25 mouse cellular contexts compared by ENCODE assay signal in the genomic region with DNA sequence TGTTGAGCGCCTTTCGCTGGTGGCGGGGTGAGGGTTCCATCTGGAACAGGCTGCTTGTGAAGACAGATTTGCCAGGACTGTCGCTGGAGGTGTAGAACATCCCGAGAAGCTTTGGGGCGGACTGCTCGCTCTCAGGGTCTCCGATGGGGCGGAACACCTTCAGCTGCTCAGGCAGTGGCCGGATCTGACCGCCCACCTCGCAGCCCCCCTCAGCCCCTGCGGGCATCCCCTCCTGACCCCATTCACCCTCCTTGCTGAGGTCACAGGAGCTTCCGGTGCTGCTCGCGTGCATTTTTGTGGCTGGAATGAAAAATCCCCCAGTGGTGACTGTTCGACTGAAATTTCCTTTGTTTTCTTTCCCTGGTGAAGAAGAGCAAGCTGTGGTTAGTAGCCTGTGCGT. TPM values are rescaled to one million over a fixed set of nuclear protein-coding genes. Genes with fewer than 3 reads are reported as not detected.
DNase-seq lines count a peak whose midpoint lies in the region; ATAC-seq and TF ChIP-seq lines count a peak whose summit lies in the region.
"Had no signal": no experiment of that assay in that cellular context is flagged by ENCODE, and none has a peak within 500 bp of the region (broad histone marks: within the 10 kb centered on the region; RNA-seq: fewer than 3 reads in every experiment).

No protein-coding gene starts in this region.

- DNase-seq in kidney, adult 2 months, result no peak
- peak; percentile 52 for DNase-seq in embryonic facial prominence, embryonic 10.5 days (ENCODE audit: low spot score)
- DNase-seq in lung, postnatal 14 days, result no peak
- DNase-seq in frontal cortex, adult 2 months (ENCODE audit: extremely low spot score in 1 of 2, low spot score in 1 of 2), result no peak
- no peak for DNase-seq in frontal cortex, postnatal 25 days (ENCODE audit: low spot score in 2 of 2)
- DNase-seq: adrenal gland, postnatal 25 days; B cell, adult 2 months; cerebellum, adult 11-12 months; cerebellum, adult 9-11 months; gastrocnemius, postnatal 25 days; heart, adult 2 months; heart, postnatal 4 days; kidney, adult 8-10 months; liver; lung, embryonic 14.5 days; midbrain, embryonic 14.5 days; thymus, postnatal 14 days had no signal

- H3K4me3 ChIP-seq in kidney, embryonic 16.5 days (ENCODE audit: low read length), result no peak overlapping the region
- no peak overlapping the region for H3K4me3 ChIP-seq in kidney, adult 2 months (ENCODE audit: insufficient read depth, low read depth, low read length)
- H3K4me3 ChIP-seq in E14TG2a.4 (replicated peaks; ENCODE audit: low read length), result peak overlapping the region; percentile 69
- H3K4me3 ChIP-seq in ES-Bruce4 (ENCODE audit: low read depth, low read length), result peak overlapping the region; percentile 22
- H3K4me3 ChIP-seq in embryonic facial prominence, embryonic 10.5 days, result no peak overlapping the region
- H3K4me3 ChIP-seq: forebrain, embryonic 10.5 days; heart, adult 2 months; heart, embryonic 12.5 days; liver, embryonic 15.5 days had no signal

- TF ChIP-seq EP300 in ES-Bruce4 (IDR thresholded peaks at IDR 0.05; ENCODE audit: insufficient read depth, low read depth, low read length), result no peak

- no peak overlapping the region for H3K9ac ChIP-seq in kidney, embryonic 16.5 days (replicated peaks; ENCODE audit: low read length)
- no peak overlapping the region for H3K9ac ChIP-seq in ES-Bruce4 (ENCODE audit: low read depth, poor library complexity, severe bottlenecking)
- H3K9ac ChIP-seq: heart, embryonic 12.5 days; hindbrain, embryonic 14.5 days; liver, embryonic 15.5 days; lung, embryonic 14.5 days had no signal

- ATAC-seq in kidney, embryonic 16.5 days (ENCODE audit: low FRiP score, low TSS enrichment), result no peak
- ATAC-seq: forebrain, embryonic 16.5 days had no signal

- peak overlapping the region; percentile 40 for H3K4me2 ChIP-seq in kidney, embryonic 16.5 days (replicated peaks; ENCODE audit: low read depth, low read length)
- H3K4me2 ChIP-seq: heart, embryonic 12.5 days; hindbrain, embryonic 14.5 days; liver, embryonic 15.5 days; lung, embryonic 14.5 days had no signal

- TF ChIP-seq CTCF in kidney, adult 2 months (conservative IDR thresholded peaks at IDR 0.05; ENCODE audit: insufficient read depth, insufficient read length, low read depth, low read length), result no peak
- TF ChIP-seq CTCF in E14TG2a.4 (conservative IDR thresholded peaks at IDR 0.05; ENCODE audit: low read length) (no peak), ES-Bruce4 (IDR thresholded peaks at IDR 0.05; ENCODE audit: low read depth, low read length) (no peak)

- H3K27me3 ChIP-seq in kidney, embryonic 16.5 days (ENCODE audit: insufficient read depth, low read length), result no peaks in the 10 kb centered on the region
- no peaks in the 10 kb centered on the region for H3K27me3 ChIP-seq in kidney, adult 2 months (replicated peaks; ENCODE audit: control insufficient read depth, insufficient read depth, low read length)
- peaks cover 26% of the 10 kb centered on the region for H3K27me3 ChIP-seq in E14TG2a.4 (ENCODE audit: insufficient read depth, low read length)
- H3K27me3 ChIP-seq in ES-Bruce4 (ENCODE audit: control insufficient read depth, insufficient read depth, low read length, poor library complexity, severe bottlenecking), result no peaks in the 10 kb centered on the region
- no peaks in the 10 kb centered on the region for H3K27me3 ChIP-seq in embryonic facial prominence, embryonic 10.5 days (replicated peaks; ENCODE audit: low read depth, poor library complexity, severe bottlenecking)
- H3K27me3 ChIP-seq: heart, embryonic 12.5 days; liver, embryonic 15.5 days had no signal

- 47% methylated on average over 18 of the region's 18 CpGs for WGBS in kidney, embryonic 16.5 days
- 57% methylated on average over 18 of the region's 18 CpGs for WGBS in kidney, adult 2 months
- 62% methylated on average over 18 of the region's 18 CpGs for WGBS in embryonic facial prominence, embryonic 10.5 days

- peaks cover 8% of the 10 kb centered on the region for H3K9me3 ChIP-seq in kidney, embryonic 16.5 days (ENCODE audit: low read length)
- peaks cover 17% of the 10 kb centered on the region for H3K9me3 ChIP-seq in E14TG2a.4 (ENCODE audit: low read length)
- peaks cover 5% of the 10 kb centered on the region; the same call in 1 of the 2 replicates for H3K9me3 ChIP-seq in ES-Bruce4 (replicated peaks; ENCODE audit: control insufficient read depth, insufficient read depth, low read length, poor library complexity, severe bottlenecking)
- H3K9me3 ChIP-seq in embryonic facial prominence, embryonic 10.5 days, result peaks cover 9% of the 10 kb centered on the region; the same call in 1 of the 2 replicates
- H3K9me3 ChIP-seq: forebrain, embryonic 10.5 days; liver, embryonic 15.5 days had no signal

- H3K4me1 ChIP-seq in kidney, embryonic 16.5 days (ENCODE audit: insufficient read depth, low read length), result 0 out of 2 replicates have a peak, but pooled peaks cover 3% of the 10 kb centered on the region
- no peaks in the 10 kb centered on the region for H3K4me1 ChIP-seq in kidney, adult 2 months (ENCODE audit: control insufficient read depth, insufficient read depth, low read length)
- peaks cover 15% of the 10 kb centered on the region for H3K4me1 ChIP-seq in E14TG2a.4 (replicated peaks; ENCODE audit: low read depth, low read length)
- no peaks in the 10 kb centered on the region for H3K4me1 ChIP-seq in ES-Bruce4 (ENCODE audit: control insufficient read depth, insufficient read depth, low read length)
- peaks cover 10% of the 10 kb centered on the region; the same call in 1 of the 2 replicates for H3K4me1 ChIP-seq in embryonic facial prominence, embryonic 10.5 days
- H3K4me1 ChIP-seq: forebrain, embryonic 10.5 days; heart, embryonic 12.5 days; liver, embryonic 15.5 days had no signal

- H3K27ac ChIP-seq in kidney, embryonic 16.5 days (ENCODE audit: low read length), result no peak overlapping the region
- H3K27ac ChIP-seq in kidney, adult 2 months (ENCODE audit: insufficient read depth, low read depth, low read length), result no peak overlapping the region
- no peak overlapping the region for H3K27ac ChIP-seq in ES-Bruce4 (ENCODE audit: insufficient read depth, low read length)
- H3K27ac ChIP-seq in embryonic facial prominence, embryonic 10.5 days (replicated peaks), result 0 out of 2 replicates have a peak overlapping the region, but pooled peaks have one; percentile 40
- H3K27ac ChIP-seq: forebrain, embryonic 10.5 days; heart, adult 2 months; hindbrain, embryonic 14.5 days; liver, embryonic 15.5 days had no signal

- no peak for TF ChIP-seq POLR2A in kidney, adult 2 months (IDR thresholded peaks at IDR 0.05; ENCODE audit: low read depth, low read length)
- no peak for TF ChIP-seq POLR2A in ES-Bruce4 (IDR thresholded peaks at IDR 0.05; ENCODE audit: insufficient read depth, low read length)

- H3K36me3 ChIP-seq in kidney, embryonic 16.5 days (ENCODE audit: insufficient read depth, low read length), result peaks cover 36% of the 10 kb centered on the region
- no peaks in the 10 kb centered on the region for H3K36me3 ChIP-seq in kidney, adult 2 months (ENCODE audit: control insufficient read depth, insufficient read depth, low read length)
- H3K36me3 ChIP-seq in E14TG2a.4 (ENCODE audit: insufficient read depth, low read length) (no peaks in the 10 kb centered on the region), ES-Bruce4 (ENCODE audit: control insufficient read depth, insufficient read depth, low read length, poor library complexity, severe bottlenecking) (no peaks in the 10 kb centered on the region)
- peaks cover 74% of the 10 kb centered on the region for H3K36me3 ChIP-seq in embryonic facial prominence, embryonic 10.5 days (replicated peaks)
- H3K36me3 ChIP-seq: liver, embryonic 15.5 days had no signal

RNA-seq across cellular contexts. Expression of a gene that starts 50.6 kb away (rescaled TPM):
- polyA plus RNA-seq in kidney, embryonic 16.5 days (2015; fragmentation: Nextera tagmentation; extraction: Ambion mirVana), result 133 and 139 TPM in 2 replicates
- polyA plus RNA-seq in kidney, adult 2 months (2012; rRNA removed), result 42.9 and 48.7 TPM in 2 replicates
- 165 and 186 TPM in 2 replicates for polyA plus RNA-seq in ES-Bruce4 (2011; ENCODE audit: insufficient read depth, insufficient read length, low read depth, missing spikeins)
- 96.2 and 114 TPM in 2 replicates for polyA plus RNA-seq in embryonic facial prominence, embryonic 10.5 days (2016; fragmentation: Nextera tagmentation; extraction: Ambion mirVana)
- polyA plus RNA-seq in frontal cortex, adult 2 months (2012; rRNA removed), result 39.2 and 45.8 TPM in 2 replicates

RNA-seq across cellular contexts. Expression of a gene that starts 59.0 kb away (rescaled TPM):
- polyA plus RNA-seq in kidney, embryonic 16.5 days (2015; fragmentation: Nextera tagmentation; extraction: Ambion mirVana), result 62.2 and 62.9 TPM in 2 replicates
- 23.5 and 26.2 TPM in 2 replicates for polyA plus RNA-seq in kidney, adult 2 months (2012; rRNA removed)
- polyA plus RNA-seq in ES-Bruce4 (2011; ENCODE audit: insufficient read depth, insufficient read length, low read depth, missing spikeins), result 90.1 and 99.5 TPM in 2 replicates
- polyA plus RNA-seq in embryonic facial prominence, embryonic 10.5 days (2016; fragmentation: Nextera tagmentation; extraction: Ambion mirVana), result 72.6 and 76.9 TPM in 2 replicates
- polyA plus RNA-seq in frontal cortex, adult 2 months (2012; rRNA removed), result 50.5 and 51.8 TPM in 2 replicates

Comparison
In these comparisons a context has a peak if more than half of its experiments do, and no peak if none do; other contexts are left out.
1. H3K4me3 ChIP-seq: peak in E14TG2a.4 (single experiment) and ES-Bruce4 (single experiment); none in kidney, embryonic 16.5 days (single experiment), kidney, adult 2 months (single experiment) and embryonic facial prominence, embryonic 10.5 days (single experiment).